Mouse (Mus musculus): ENCODE results near the gene Fabp1. TPM values are rescaled to one million over a fixed set of nuclear protein-coding genes. Genes with fewer than 3 reads are reported as not detected.

The Fabp1 gene
- total RNA-seq, 2 experiments from 2014 or later, result not detected

Other genes with a start within 250 kb of the Fabp1 start
- gene Foxi3, start 243.3 kb upstream of the Fabp1 start, total RNA-seq (2021), result not detected
- 1 to 10 TPM; 3.8 to 5.6 TPM for gene Thnsl2, start 55.4 kb upstream of the Fabp1 start, total RNA-seq (2021)
- 10 to 100 TPM; 14.2 to 15.9 TPM for gene Krcc1, start 71.8 kb downstream of the Fabp1 start, total RNA-seq (2021)
- gene Smyd1, start 122.4 kb downstream of the Fabp1 start, total RNA-seq (2021), result under 1 TPM; 0.16 to 0.70 TPM
- gene Cd8b1, start 123.0 kb downstream of the Fabp1 start, total RNA-seq (2021), result not detected
- gene Cd8a, start 173.6 kb downstream of the Fabp1 start, total RNA-seq (2021), result not detected
- gene Rmnd5a, start 240.8 kb downstream of the Fabp1 start, total RNA-seq (2021), result 100 to 1,000 TPM in 1 of 2 experiments, 10 to 100 TPM in 1; 99.0 to 106 TPM